ENCODE assay signal across 26 mouse cellular contexts in the genomic region with DNA sequence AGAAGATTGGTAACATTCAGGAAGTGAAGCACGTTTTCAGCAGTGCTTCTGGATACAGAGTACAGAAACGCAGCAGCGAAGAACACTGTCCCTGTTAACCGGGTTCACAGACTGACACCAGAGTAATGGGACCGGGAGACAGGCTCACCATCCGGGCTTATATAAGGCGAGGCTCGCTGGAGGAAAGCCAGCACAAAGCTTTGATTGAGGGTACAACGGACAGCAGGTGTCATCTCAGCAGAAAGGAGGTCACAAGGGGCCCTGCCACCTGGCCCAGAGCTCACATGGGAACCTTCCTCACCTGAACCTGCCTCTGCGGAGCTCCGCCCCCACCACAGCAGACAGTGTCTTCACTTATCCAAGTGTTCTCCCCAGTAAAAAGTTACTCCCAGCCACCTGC.
DNase-seq lines count a peak whose midpoint lies in the region; ATAC-seq lines count a peak whose summit lies in the region.
"Had no signal": no experiment of that assay in that cellular context is flagged by ENCODE, and none has a peak within 500 bp of the region (broad histone marks: within the 10 kb centered on the region; RNA-seq: fewer than 3 reads in every experiment).

No protein-coding gene starts in this region.

- H3K27me3 ChIP-seq in hindbrain, embryonic 11.5 days (ENCODE audit: control insufficient read depth, insufficient read depth, low read length) = no peaks in the 10 kb centered on the region
- H3K27me3 ChIP-seq: CH12.LX; kidney, embryonic 15.5 days; neural tube, embryonic 15.5 days; Patski had no signal

- H3K4me3 ChIP-seq in hindbrain, embryonic 11.5 days (ENCODE audit: low read depth, low read length) = no peak overlapping the region
- H3K4me3 ChIP-seq: embryonic facial prominence, embryonic 12.5 days; heart, embryonic 10.5 days; kidney, embryonic 15.5 days; limb, embryonic 13.5 days; liver, embryonic 12.5 days; midbrain, embryonic 12.5 days; neural tube, embryonic 15.5 days had no signal

- H3K4me1 ChIP-seq in hindbrain, embryonic 11.5 days (replicated peaks; ENCODE audit: control insufficient read depth, insufficient read depth, low read length) = no peaks in the 10 kb centered on the region

- H3K9ac ChIP-seq in hindbrain, embryonic 11.5 days (ENCODE audit: low read depth, low read length) = no peak overlapping the region
- H3K9ac ChIP-seq: embryonic facial prominence, embryonic 12.5 days; forebrain, postnatal 0 days; kidney, embryonic 15.5 days; liver, embryonic 12.5 days; midbrain, embryonic 12.5 days; neural tube, embryonic 15.5 days had no signal

- peaks cover 2% of the 10 kb centered on the region; the same call in 1 of the 2 replicates for H3K36me3 ChIP-seq in hindbrain, embryonic 11.5 days (ENCODE audit: control insufficient read depth, insufficient read depth, low read length)

- no peak overlapping the region for H3K27ac ChIP-seq in hindbrain, embryonic 11.5 days (ENCODE audit: low read depth, low read length)
- H3K27ac ChIP-seq: embryonic facial prominence, embryonic 12.5 days; heart, embryonic 10.5 days; kidney, embryonic 15.5 days; limb, embryonic 13.5 days; liver, embryonic 12.5 days; midbrain, embryonic 12.5 days; neural tube, embryonic 15.5 days had no signal

- no peak overlapping the region for H3K4me2 ChIP-seq in hindbrain, embryonic 11.5 days (replicated peaks; ENCODE audit: low read depth, low read length)
- H3K4me2 ChIP-seq: embryonic facial prominence, embryonic 12.5 days; kidney, embryonic 15.5 days; limb, embryonic 13.5 days; liver, embryonic 12.5 days; midbrain, embryonic 12.5 days; neural tube, embryonic 15.5 days had no signal

- DNase-seq in kidney, postnatal 10 days = peak; percentile 12
- no peak for DNase-seq in kidney, postnatal 4 days
- peak; percentile 23 for DNase-seq in thymus, postnatal 14 days
- no peak for DNase-seq in thymus, postnatal 10 days (ENCODE audit: low spot score in 2 of 2)
- DNase-seq in cerebellum, adult 9-10 months = peak; percentile 80
- DNase-seq in hindbrain, embryonic 11.5 days (ENCODE audit: low spot score) = no peak
- DNase-seq: B cell, adult 2 months; forebrain, postnatal 0 days; gastrocnemius, postnatal 10 days; heart, postnatal 4 days; kidney, adult 11 months; layer of hippocampus, adult 9-11 months; right cerebral cortex, adult 18-20 months; thymus, postnatal 25 days had no signal

- 91% methylated on average over 11 of the region's 11 CpGs for WGBS in hindbrain, embryonic 11.5 days

- no peaks in the 10 kb centered on the region for H3K9me3 ChIP-seq in hindbrain, embryonic 11.5 days (ENCODE audit: control insufficient read depth, low read length)
- H3K9me3 ChIP-seq: embryonic facial prominence, embryonic 12.5 days; G1E; heart, embryonic 10.5 days; kidney, embryonic 15.5 days; limb, embryonic 13.5 days; liver, embryonic 12.5 days; midbrain, embryonic 12.5 days; neural tube, embryonic 15.5 days had no signal

- ATAC-seq in hindbrain, embryonic 11.5 days (ENCODE audit: low FRiP score) = no peak
- ATAC-seq in megakaryocyte, adult 5-6 weeks (ENCODE audit: poor library complexity, severe bottlenecking) = no peak
- ATAC-seq: forebrain, postnatal 0 days; hindbrain, embryonic 16.5 days; liver, embryonic 12.5 days; Patski had no signal

Comparison
In these comparisons a context has a peak if more than half of its experiments do, and no peak if none do; other contexts are left out.
1. DNase-seq: peak in kidney, postnatal 10 days (single experiment), thymus, postnatal 14 days (single experiment) and cerebellum, adult 9-10 months (single experiment); none in kidney, postnatal 4 days (0 of 2), thymus, postnatal 10 days (0 of 2) and hindbrain, embryonic 11.5 days (single experiment).